Mouse (Mus musculus): ENCODE results near the gene Pex6.

The Pex6 gene

GRCm38 (mm10) chr17:46721077-46721476 is 9.8 kb downstream of the Pex6 start:
- TF ChIP-seq POU5F1 (IDR thresholded peaks at IDR 0.05; ENCODE audit: borderline replicate concordance, low read length) (no peak), NANOG (IDR thresholded peaks at IDR 0.05; ENCODE audit: borderline replicate concordance, low read length) (no peak), CTCF (conservative IDR thresholded peaks at IDR 0.05; ENCODE audit: low read length) (no peak)
- H3K9me3 ChIP-seq (ENCODE audit: low read length): no peaks in the 10 kb centered on the region
- H3K36me3 ChIP-seq (ENCODE audit: insufficient read depth, low read length): peaks cover 42% of the 10 kb centered on the region
- peaks cover 31% of the 10 kb centered on the region for H3K4me1 ChIP-seq (replicated peaks; ENCODE audit: low read depth, low read length)
- H3K27me3 ChIP-seq (ENCODE audit: insufficient read depth, low read length): no peaks in the 10 kb centered on the region
- no peak overlapping the region for H3K4me3 ChIP-seq (replicated peaks; ENCODE audit: low read length)

- TF ChIP-seq NANOG (IDR thresholded peaks at IDR 0.05; ENCODE audit: borderline replicate concordance, low read length) (no peak), POU5F1 (IDR thresholded peaks at IDR 0.05; ENCODE audit: borderline replicate concordance, low read length) (no peak), CTCF (conservative IDR thresholded peaks at IDR 0.05; ENCODE audit: low read length) (no peak)
- Histone ChIP-seq H3K4me3 (replicated peaks; ENCODE audit: low read length) (no peak overlapping the region), H3K9me3 (ENCODE audit: low read length) (no peaks in the 10 kb centered on the region), H3K36me3 (ENCODE audit: insufficient read depth, low read length) (peaks cover 32% of the 10 kb centered on the region), H3K4me1 (replicated peaks; ENCODE audit: low read depth, low read length) (peaks cover 49% of the 10 kb centered on the region), H3K27me3 (ENCODE audit: insufficient read depth, low read length) (peaks cover 13% of the 10 kb centered on the region)
These were observed 13.3 kb downstream of the Pex6 start for GRCm38 (mm10) chr17:46724477-46725084.

- TF ChIP-seq NANOG (IDR thresholded peaks at IDR 0.05; ENCODE audit: borderline replicate concordance, low read length) (no peak), POU5F1 (IDR thresholded peaks at IDR 0.05; ENCODE audit: borderline replicate concordance, low read length) (no peak), CTCF (conservative IDR thresholded peaks at IDR 0.05; ENCODE audit: low read length) (peak; percentile 62)
- Histone ChIP-seq H3K9me3 (ENCODE audit: low read length) (no peaks in the 10 kb centered on the region), H3K4me1 (replicated peaks; ENCODE audit: low read depth, low read length) (peaks cover 49% of the 10 kb centered on the region), H3K36me3 (ENCODE audit: insufficient read depth, low read length) (peaks cover 32% of the 10 kb centered on the region), H3K27me3 (ENCODE audit: insufficient read depth, low read length) (peaks cover 18% of the 10 kb centered on the region), H3K4me3 (replicated peaks; ENCODE audit: low read length) (peak overlapping the region; percentile 46)
These were observed 14.0 kb downstream of the Pex6 start for GRCm38 (mm10) chr17:46725273-46725672.

GRCm38 (mm10) chr17:46725731-46726645 is 14.7 kb downstream of the Pex6 start:
- Histone ChIP-seq H3K4me1 (replicated peaks; ENCODE audit: low read depth, low read length) (peaks cover 43% of the 10 kb centered on the region), H3K36me3 (ENCODE audit: insufficient read depth, low read length) (peaks cover 30% of the 10 kb centered on the region), H3K27me3 (ENCODE audit: insufficient read depth, low read length) (peaks cover 21% of the 10 kb centered on the region), H3K9me3 (ENCODE audit: low read length) (no peaks in the 10 kb centered on the region), H3K4me3 (replicated peaks; ENCODE audit: low read length) (no peak overlapping the region)
- TF ChIP-seq POU5F1 (IDR thresholded peaks at IDR 0.05; ENCODE audit: borderline replicate concordance, low read length): no peak
- TF ChIP-seq NANOG (IDR thresholded peaks at IDR 0.05; ENCODE audit: borderline replicate concordance, low read length): no peak
- no peak for TF ChIP-seq CTCF (conservative IDR thresholded peaks at IDR 0.05; ENCODE audit: low read length)

- no peaks in the 10 kb centered on the region for H3K9me3 ChIP-seq (ENCODE audit: low read length)
These were observed 16.0 kb downstream of the Pex6 start for GRCm38 (mm10) chr17:46727271-46727670.

GRCm38 (mm10) chr17:46728021-46728420 is 16.8 kb downstream of the Pex6 start:
- peaks cover 43% of the 10 kb centered on the region for H3K4me1 ChIP-seq (replicated peaks; ENCODE audit: low read depth, low read length)
- TF ChIP-seq POU5F1 (IDR thresholded peaks at IDR 0.05; ENCODE audit: borderline replicate concordance, low read length): no peak
- TF ChIP-seq CTCF (conservative IDR thresholded peaks at IDR 0.05; ENCODE audit: low read length): peak; percentile 81
- H3K36me3 ChIP-seq (ENCODE audit: insufficient read depth, low read length): peaks cover 12% of the 10 kb centered on the region
- H3K27me3 ChIP-seq (ENCODE audit: insufficient read depth, low read length): peaks cover 21% of the 10 kb centered on the region
- no peaks in the 10 kb centered on the region for H3K9me3 ChIP-seq (ENCODE audit: low read length)
- H3K4me3 ChIP-seq (replicated peaks; ENCODE audit: low read length): no peak overlapping the region

More at GRCm38 (mm10) chr17:46727271-46727670, 16.0 kb downstream of the Pex6 start:
- peaks cover 43% of the 10 kb centered on the region for H3K4me1 ChIP-seq (replicated peaks; ENCODE audit: low read depth, low read length)
- H3K4me3 ChIP-seq (replicated peaks; ENCODE audit: low read length): no peak overlapping the region
- H3K27me3 ChIP-seq (ENCODE audit: insufficient read depth, low read length): peaks cover 21% of the 10 kb centered on the region
- H3K36me3 ChIP-seq (ENCODE audit: insufficient read depth, low read length): peaks cover 17% of the 10 kb centered on the region
- TF ChIP-seq CTCF (conservative IDR thresholded peaks at IDR 0.05; ENCODE audit: low read length) (no peak), NANOG (IDR thresholded peaks at IDR 0.05; ENCODE audit: borderline replicate concordance, low read length) (no peak), POU5F1 (IDR thresholded peaks at IDR 0.05; ENCODE audit: borderline replicate concordance, low read length) (no peak)

GRCm38 (mm10) chr17:46728496-46728895 is 17.2 kb downstream of the Pex6 start:
- Histone ChIP-seq H3K36me3 (ENCODE audit: insufficient read depth, low read length) (peaks cover 8% of the 10 kb centered on the region), H3K4me1 (replicated peaks; ENCODE audit: low read depth, low read length) (peaks cover 43% of the 10 kb centered on the region), H3K27me3 (ENCODE audit: insufficient read depth, low read length) (peaks cover 21% of the 10 kb centered on the region), H3K9me3 (ENCODE audit: low read length) (no peaks in the 10 kb centered on the region), H3K4me3 (replicated peaks; ENCODE audit: low read length) (peak overlapping the region; percentile 83)
- TF ChIP-seq NANOG (IDR thresholded peaks at IDR 0.05; ENCODE audit: borderline replicate concordance, low read length) (no peak), POU5F1 (IDR thresholded peaks at IDR 0.05; ENCODE audit: borderline replicate concordance, low read length) (no peak), CTCF (conservative IDR thresholded peaks at IDR 0.05; ENCODE audit: low read length) (no peak)

- peaks cover 6% of the 10 kb centered on the region for H3K36me3 ChIP-seq (ENCODE audit: insufficient read depth, low read length)
- TF ChIP-seq POU5F1 (IDR thresholded peaks at IDR 0.05; ENCODE audit: borderline replicate concordance, low read length): no peak
- no peak for TF ChIP-seq CTCF (conservative IDR thresholded peaks at IDR 0.05; ENCODE audit: low read length)
- H3K4me3 ChIP-seq (replicated peaks; ENCODE audit: low read length): peak within 1 kb of the TSS; percentile 83
- H3K4me1 ChIP-seq (replicated peaks; ENCODE audit: low read depth, low read length): peaks cover 43% of the 10 kb centered on the region
- peaks cover 21% of the 10 kb centered on the region for H3K27me3 ChIP-seq (ENCODE audit: insufficient read depth, low read length)
- H3K9me3 ChIP-seq (ENCODE audit: low read length): no peaks in the 10 kb centered on the region
These were observed 17.6 kb downstream of the Pex6 start, which contains the start of gene Gnmt for GRCm38 (mm10) chr17:46728904-46729318. TSS of gene Gnmt (minus strand) at chr17:46729168.
